Mouse (Mus musculus) CH12.LX (cell line): ENCODE data around the gene Rtl1. TPM values are rescaled to one million over a fixed set of nuclear protein-coding genes. Genes with fewer than 3 reads are reported as not detected.

Source experiments
- DNase-seq: peaks from one replicate; pipeline ENCODE4 v3.0.0-alpha.2; 2013; ENCODE audit errors: extremely low read depth
- H3K27ac ChIP-seq: 2 replicates; pipeline ENCODE4 v1.5.1; 2012; ENCODE audit warnings: low read depth, mild to moderate bottlenecking, control low read depth, moderate library complexity; ENCODE audit not compliant: insufficient read depth
- H3K27me3 ChIP-seq: replicated peaks from 2 replicates; pipeline ENCODE3; 2012; ENCODE audit warnings: inconsistent platforms
- H3K36me3 ChIP-seq, 2 experiments: replicated peaks in 1 of 2; 2 replicates each; pipeline versions ENCODE3 to v1.6.1; 2012; ENCODE audit warnings: inconsistent platforms in 1 of 2, low read length in 1 of 2, mild to moderate bottlenecking in 1 of 2, mixed read lengths in 1 of 2, moderate library complexity in 1 of 2; ENCODE audit not compliant: control insufficient read depth in 1 of 2, insufficient read depth in 1 of 2
- H3K4me1 ChIP-seq, 2 experiments: 2 replicates each; pipeline ENCODE4 v1.6.1; 2012; ENCODE audit warnings: inconsistent platforms in 1 of 2, moderate library complexity in 1 of 2; ENCODE audit not compliant: insufficient read depth in 2 of 2, control insufficient read depth in 1 of 2
- H3K4me2 ChIP-seq: 2 replicates; pipeline ENCODE4 v1.6.1; 2012; ENCODE audit warnings: low read depth, mild to moderate bottlenecking, control low read depth; ENCODE audit not compliant: poor library complexity, insufficient read depth, severe bottlenecking
- H3K4me3 ChIP-seq, 3 experiments: fragments of 150-350 bp in 1 of 3; sonication (generic) in 1 of 3; replicated peaks in 1 of 3; 2 replicates each; pipeline versions ENCODE3 to v1.5.1; 2011 to 2012; ENCODE audit warnings: low read depth in 2 of 3, low read length in 2 of 3, mild to moderate bottlenecking in 2 of 3, moderate library complexity in 2 of 3, control low read depth in 1 of 3, improper control_type of control experiment in 1 of 3, inconsistent platforms in 1 of 3, mixed read lengths in 1 of 3; ENCODE audit not compliant: poor library complexity in 1 of 3
- H3K79me2 ChIP-seq: replicated peaks from 2 replicates; pipeline ENCODE4 v1.6.1; 2012; ENCODE audit warnings: mild to moderate bottlenecking, moderate library complexity; ENCODE audit not compliant: control insufficient read depth, poor library complexity, insufficient read depth, severe bottlenecking; ENCODE audit errors: extremely low read depth
- H3K9ac ChIP-seq: 2 replicates; pipeline ENCODE4 v1.6.1; 2012; ENCODE audit warnings: low read depth, mild to moderate bottlenecking, control low read depth, moderate library complexity; ENCODE audit not compliant: insufficient read depth
- H3K9me3 ChIP-seq: replicated peaks from 2 replicates; pipeline ENCODE3; 2012; ENCODE audit warnings: low read length, inconsistent platforms, mixed read lengths
- BHLHE40 ChIP-seq: IDR thresholded peaks from 2 replicates; pipeline ENCODE4 v1.6.1; 2011; ENCODE audit warnings: mild to moderate bottlenecking, low read depth, low read length, improper control_type of control experiment
- CHD2 ChIP-seq: IDR thresholded peaks from 2 replicates; pipeline ENCODE4 v1.6.1; 2011; ENCODE audit warnings: low read length, improper control_type of control experiment
- E2F4 ChIP-seq: IDR thresholded peaks from 2 replicates; pipeline ENCODE4 v1.6.1; 2011; ENCODE audit warnings: low read depth, low read length, improper control_type of control experiment; ENCODE audit not compliant: insufficient replicate concordance
- ELF1 ChIP-seq: IDR thresholded peaks from 2 replicates; pipeline ENCODE4 v1.6.1; 2014; ENCODE audit warnings: low read depth, mild to moderate bottlenecking, inconsistent platforms, low read length, improper control_type of control experiment
- EP300 ChIP-seq: IDR thresholded peaks from 2 replicates; pipeline ENCODE4 v1.6.1; 2011; ENCODE audit warnings: low read length, improper control_type of control experiment
- ETS1 ChIP-seq: conservative IDR thresholded peaks from 2 replicates; pipeline ENCODE4 v1.6.1; 2012; ENCODE audit warnings: low read depth, mild to moderate bottlenecking, inconsistent platforms, low read length, improper control_type of control experiment, moderate library complexity
- GABPA ChIP-seq: IDR thresholded peaks from 2 replicates; pipeline ENCODE4 v1.6.1; 2012; ENCODE audit warnings: low read depth, low read length, improper control_type of control experiment, inconsistent platforms; ENCODE audit not compliant: insufficient replicate concordance
- HCFC1 ChIP-seq: IDR thresholded peaks from 2 replicates; pipeline ENCODE4 v1.6.1; 2012; ENCODE audit warnings: low read depth, mild to moderate bottlenecking, inconsistent platforms, low read length, improper control_type of control experiment
- IRF4 ChIP-seq: IDR thresholded peaks from 2 replicates; pipeline ENCODE4 v1.6.1; 2014; ENCODE audit warnings: low read depth, mild to moderate bottlenecking, inconsistent platforms, low read length, improper control_type of control experiment
- KAT2A ChIP-seq: IDR thresholded peaks from 2 replicates; pipeline ENCODE4 v1.6.1; 2012; ENCODE audit warnings: low read length, improper control_type of control experiment, inconsistent platforms; ENCODE audit not compliant: insufficient replicate concordance
- MAFK ChIP-seq: IDR thresholded peaks from 2 replicates; pipeline ENCODE4 v1.6.1; 2011; ENCODE audit warnings: low read length, improper control_type of control experiment; ENCODE audit not compliant: insufficient replicate concordance
- MEF2A ChIP-seq: IDR thresholded peaks from 2 replicates; pipeline ENCODE4 v1.6.1; 2014; ENCODE audit warnings: low read depth, mild to moderate bottlenecking, inconsistent platforms, low read length, improper control_type of control experiment, borderline replicate concordance
- MYC ChIP-seq: IDR thresholded peaks from 2 replicates; pipeline ENCODE4 v1.6.1; 2011; ENCODE audit warnings: low read depth, mild to moderate bottlenecking, improper control_type of control experiment, low read length
- NRF1 ChIP-seq: IDR thresholded peaks from 2 replicates; pipeline ENCODE4 v1.6.1; 2014; ENCODE audit warnings: low read depth, mild to moderate bottlenecking, inconsistent platforms, low read length, improper control_type of control experiment, moderate library complexity
- RCOR1 ChIP-seq: conservative IDR thresholded peaks from 2 replicates; pipeline ENCODE4 v1.6.1; 2012; ENCODE audit warnings: low read depth, mild to moderate bottlenecking, inconsistent platforms, low read length, improper control_type of control experiment
- SIN3A ChIP-seq: IDR thresholded peaks from 2 replicates; pipeline ENCODE4 v1.6.1; 2012; ENCODE audit warnings: low read length, improper control_type of control experiment, inconsistent platforms
- TBP ChIP-seq: conservative IDR thresholded peaks from 2 replicates; pipeline ENCODE4 v1.6.1; 2011; ENCODE audit warnings: low read depth, low read length, improper control_type of control experiment
- TCF12 ChIP-seq: IDR thresholded peaks from 2 replicates; pipeline ENCODE4 v1.6.1; 2014; ENCODE audit warnings: low read depth, mild to moderate bottlenecking, inconsistent platforms, low read length, improper control_type of control experiment
- USF1 ChIP-seq: IDR thresholded peaks from 2 replicates; pipeline ENCODE4 v1.6.1; 2014; ENCODE audit warnings: low read depth, mild to moderate bottlenecking, inconsistent platforms, low read length, improper control_type of control experiment
- USF2 ChIP-seq: conservative IDR thresholded peaks from 2 replicates; pipeline ENCODE4 v1.6.1; 2011; ENCODE audit warnings: low read depth, low read length, improper control_type of control experiment
- ZMIZ1 ChIP-seq: IDR thresholded peaks from 2 replicates; pipeline ENCODE4 v1.6.1; 2012; ENCODE audit warnings: low read depth, mild to moderate bottlenecking, inconsistent platforms, low read length, improper control_type of control experiment
- ZNF384 ChIP-seq: IDR thresholded peaks from 2 replicates; pipeline ENCODE4 v1.6.1; 2012; ENCODE audit warnings: low read depth, low read length, improper control_type of control experiment, inconsistent platforms
- dilution Hi-C: fragments of 300-500 bp; cut with MboI; formaldehyde crosslinking; loops from 2 replicates; pipeline ENCODE4 v1.14.3; 2020; ENCODE audit warnings: low sequenced_read_pairs; ENCODE audit not compliant: extremely low pct_unique_long_range_greater_than_20kb, extremely low pct_ligation_motif_present
- in situ Hi-C: fragments of 300-500 bp; cut with MboI; formaldehyde crosslinking; loops from 3 replicates; pipeline ENCODE4 v1.14.3; 2019; ENCODE audit warnings: low sequenced_read_pairs, low pct_ligation_motif_present, low pct_unique_long_range_greater_than_20kb, mixed read lengths
- polyA plus RNA-seq: library from polyadenylated mRNA; unstranded; fragments of >175 nt; gene quantifications from 2 replicates; pipeline ENCODE4 v1.2.1, GENCODE M21; 2012; ENCODE audit warnings: low read depth; ENCODE audit not compliant: insufficient read length
- total RNA-seq, 2 experiments: library from RNA; depleted of rRNA; stranded (reverse); fragments of 300-350 nt in 1 of 2; fragments of >200 nt in 1 of 2; gene quantifications; 2 replicates each; pipeline ENCODE4 v1.2.3; 2012 to 2014

Gene Rtl1
- total and polyA plus RNA-seq, 3 experiments: not detected

- dilution Hi-C loops: no loop called here
Measured at GRCm38 (mm10) chr12:109632035-109632434, 31.9 kb upstream of the Rtl1 start.

GRCm38 (mm10) chr12:109628887-109629286 is 28.8 kb upstream of the Rtl1 start:
- no peak for DNase-seq
- Histone ChIP-seq H3K36me3 (no peaks in the 10 kb centered on the region), H3K9ac (no peak overlapping the region), H3K9me3 (peaks cover 37% of the 10 kb centered on the region), H3K27ac (no peak overlapping the region), H3K27me3 (no peaks in the 10 kb centered on the region), H3K79me2 (no peaks in the 10 kb centered on the region), H3K4me2 (no peak overlapping the region), H3K4me3 (no peak overlapping the region), H3K4me1 (no peaks in the 10 kb centered on the region)
- TF ChIP-seq TBP (no peak), GABPA (no peak), CHD2 (no peak), ETS1 (no peak), USF1 (no peak), TCF12 (no peak), BHLHE40 (no peak), ZNF384 (no peak)
- dilution Hi-C loops: no loop called here
- in situ Hi-C loops: no loop called here

More at GRCm38 (mm10) chr12:109632035-109632434, 31.9 kb upstream of the Rtl1 start:
- Histone ChIP-seq H3K79me2 (no peaks in the 10 kb centered on the region), H3K4me3 (no peak overlapping the region), H3K27ac (no peak overlapping the region), H3K9ac (no peak overlapping the region), H3K4me1 (no peaks in the 10 kb centered on the region), H3K4me2 (no peak overlapping the region), H3K36me3 (no peaks in the 10 kb centered on the region), H3K9me3 (peaks cover 43% of the 10 kb centered on the region), H3K27me3 (no peaks in the 10 kb centered on the region)
- no peak for DNase-seq
- in situ Hi-C loops: no loop called here
- no peak for TF ChIP-seq SIN3A
- TF ChIP-seq E2F4: no peak
- no peak for TF ChIP-seq ELF1
- TF ChIP-seq NRF1: no peak
- TF ChIP-seq MEF2A: no peak
- no peak for TF ChIP-seq TCF12
- no peak for TF ChIP-seq MYC
- TF ChIP-seq RCOR1: no peak
- no peak for TF ChIP-seq KAT2A
- no peak for TF ChIP-seq ZMIZ1
- no peak for TF ChIP-seq USF2
- TF ChIP-seq ETS1: no peak
- no peak for TF ChIP-seq IRF4
- no peak for TF ChIP-seq TBP
- no peak for TF ChIP-seq EP300
- no peak for TF ChIP-seq HCFC1
- no peak for TF ChIP-seq MAFK
- TF ChIP-seq, all 38 proteins: peak for 0
